Mouse (Mus musculus) R1 (cell line): ENCODE results near the gene Gm37240.

ENCODE experiments used
- DNase-seq: peaks from one replicate; pipeline ENCODE4 v3.0.0-alpha.2; 2018; ENCODE audit warnings: low read depth, low spot score

Gm37240 gene

DNA sequence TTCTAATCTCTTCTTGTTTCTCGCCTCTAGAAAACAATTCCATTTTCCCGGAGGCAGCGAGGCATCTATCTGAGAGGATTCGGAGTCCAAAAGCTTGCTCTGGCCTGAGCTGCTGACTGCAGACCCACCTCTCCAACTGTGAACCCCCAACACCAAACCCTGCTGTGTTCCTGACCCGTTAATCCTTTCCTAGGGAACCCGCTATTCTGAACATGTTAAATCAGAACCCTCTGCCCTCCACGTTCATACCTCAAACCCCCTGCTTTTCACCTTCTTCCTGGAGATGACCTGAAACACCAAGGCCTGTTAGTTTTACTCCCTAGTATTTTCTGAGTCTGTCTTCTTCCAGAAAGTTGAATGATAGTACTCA is 1271.5 kb downstream of the Gm37240 start:
- no peak for DNase-seq

DNA sequence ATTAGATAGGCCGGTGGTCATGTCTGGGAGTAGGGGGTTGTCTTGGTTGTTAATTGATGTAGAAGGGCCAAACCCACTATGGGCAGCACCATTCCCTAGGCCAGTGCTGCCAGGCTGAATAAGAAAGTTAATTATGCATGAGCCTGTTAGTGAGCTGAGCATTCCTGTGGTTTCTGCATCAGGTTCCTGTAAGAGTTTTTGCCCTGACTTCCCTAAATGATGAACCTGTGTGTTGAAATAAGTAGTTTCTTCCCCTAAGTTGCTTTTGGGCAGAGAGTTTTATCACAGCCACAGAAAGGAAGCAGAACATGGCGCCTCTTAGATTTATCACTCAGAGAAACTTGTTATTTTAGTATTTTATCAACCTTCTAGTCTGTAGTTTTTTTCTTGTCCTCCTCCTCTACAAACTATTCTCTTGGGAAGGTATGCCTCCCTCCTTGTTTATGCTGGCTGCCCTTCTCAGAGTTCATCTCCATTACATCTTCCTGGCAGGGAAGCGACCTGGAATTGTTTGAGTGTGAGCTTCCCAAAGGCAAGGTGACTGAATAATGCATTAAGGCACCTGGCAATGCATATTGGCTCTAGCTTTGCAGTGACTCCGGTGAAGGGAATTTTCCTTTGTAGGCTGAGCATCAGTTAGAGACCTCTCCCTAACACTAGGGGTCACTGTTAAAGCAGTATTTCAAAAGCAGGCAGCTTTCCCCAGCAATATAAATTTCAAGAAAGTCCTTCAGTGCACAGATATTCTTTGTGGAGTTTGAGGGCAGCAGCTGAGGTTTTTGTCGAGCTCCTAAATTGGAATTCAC is 1272.1 kb downstream of the Gm37240 start:
- DNase-seq: peak; percentile 68

DNA sequence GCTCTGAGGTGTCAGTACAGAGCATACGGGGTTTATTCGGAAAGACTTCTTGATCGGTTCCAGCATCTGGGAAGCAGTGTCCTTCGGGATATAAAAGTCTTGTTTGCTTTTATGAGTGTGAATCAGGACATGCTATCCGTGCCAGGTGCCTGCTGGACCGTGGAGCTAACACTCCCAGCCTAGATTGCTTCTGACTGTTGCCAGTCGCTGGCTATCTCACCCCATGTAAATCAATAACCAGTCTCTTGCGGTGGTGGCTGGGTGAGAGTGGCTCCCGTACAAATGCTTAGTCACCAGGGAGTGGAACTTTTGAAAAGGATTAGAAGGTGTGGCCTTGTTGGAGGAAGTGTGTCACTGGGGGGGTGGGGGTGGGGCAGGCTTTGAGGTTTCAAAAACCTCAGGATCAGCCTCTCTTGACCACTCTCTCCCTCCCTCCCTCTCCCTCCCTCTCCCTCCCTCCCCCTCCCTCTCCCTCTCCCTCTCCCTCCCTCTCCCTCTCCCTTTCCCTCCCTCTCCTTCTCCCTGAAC is 1277.1 kb downstream of the Gm37240 start:
- DNase-seq: peak; percentile 87

DNA sequence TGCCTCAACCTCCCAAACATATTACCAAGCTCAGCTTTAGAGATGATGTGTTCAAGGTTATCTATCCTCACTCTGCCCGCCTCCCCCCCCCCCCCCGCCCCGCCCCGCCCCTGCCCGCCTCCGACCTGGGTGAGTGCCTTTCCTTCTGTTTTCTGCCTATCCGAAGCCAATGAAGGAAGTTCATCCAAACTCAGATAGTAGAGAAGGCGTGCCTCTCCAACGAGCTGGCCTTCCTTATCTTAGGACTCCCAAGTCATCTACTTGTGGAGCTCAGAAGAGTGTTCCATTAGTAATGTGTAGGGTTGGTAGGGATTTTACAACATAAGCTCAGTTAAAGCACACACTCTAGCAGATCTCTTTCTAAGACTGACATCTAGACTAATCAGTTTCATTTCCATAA is 1284.1 kb downstream of the Gm37240 start:
- DNase-seq: no peak

DNA sequence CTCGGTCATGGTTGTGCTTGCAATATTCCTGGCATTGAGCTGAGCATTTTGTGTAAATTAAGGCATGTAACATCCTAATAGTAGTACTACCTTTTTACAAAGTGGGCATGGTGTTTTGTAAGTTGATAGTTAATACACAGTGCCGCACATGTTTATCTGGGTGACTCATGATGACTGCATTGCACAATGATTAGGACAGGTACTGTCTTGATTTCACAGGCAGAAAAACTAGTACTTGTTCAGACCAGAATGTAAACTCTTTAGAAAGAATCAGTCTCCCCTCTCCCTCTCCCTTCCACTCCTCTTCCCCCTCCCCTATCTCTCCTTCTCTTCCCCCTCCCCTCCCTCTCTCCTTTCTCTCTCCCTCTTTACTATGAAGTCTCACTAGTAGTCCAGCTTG is 1284.6 kb downstream of the Gm37240 start:
- DNase-seq: no peak

DNA sequence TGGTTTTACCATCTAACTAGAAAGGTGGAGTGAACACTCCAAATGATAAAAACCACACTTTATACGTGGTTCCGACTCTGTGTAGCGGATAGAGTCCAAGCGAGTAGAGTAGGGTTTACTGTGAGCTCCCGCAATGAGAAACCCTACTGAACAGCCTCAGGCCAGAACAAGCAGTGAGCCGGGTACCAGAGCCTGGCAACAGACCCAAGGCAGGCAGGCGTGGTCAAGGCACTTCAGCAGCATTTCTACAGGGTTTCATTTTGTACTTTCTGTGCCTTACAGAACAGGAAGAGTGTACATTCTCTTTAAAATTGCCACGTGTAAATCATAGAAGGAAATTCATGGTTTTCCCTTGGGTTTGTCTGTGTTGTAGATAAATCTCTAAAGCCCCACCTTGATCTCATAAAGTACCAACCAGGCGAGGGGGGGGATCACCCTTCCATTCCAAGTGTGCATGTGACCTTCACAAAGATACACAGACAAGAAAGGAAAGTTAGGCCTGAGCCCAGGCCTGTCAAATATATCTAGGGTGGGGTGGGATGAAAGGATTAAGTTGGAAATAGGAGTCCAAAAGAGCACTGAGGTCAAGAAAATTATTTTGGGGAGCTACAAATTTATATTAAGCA is 1285.3 kb downstream of the Gm37240 start:
- peak; percentile 50 for DNase-seq

DNA sequence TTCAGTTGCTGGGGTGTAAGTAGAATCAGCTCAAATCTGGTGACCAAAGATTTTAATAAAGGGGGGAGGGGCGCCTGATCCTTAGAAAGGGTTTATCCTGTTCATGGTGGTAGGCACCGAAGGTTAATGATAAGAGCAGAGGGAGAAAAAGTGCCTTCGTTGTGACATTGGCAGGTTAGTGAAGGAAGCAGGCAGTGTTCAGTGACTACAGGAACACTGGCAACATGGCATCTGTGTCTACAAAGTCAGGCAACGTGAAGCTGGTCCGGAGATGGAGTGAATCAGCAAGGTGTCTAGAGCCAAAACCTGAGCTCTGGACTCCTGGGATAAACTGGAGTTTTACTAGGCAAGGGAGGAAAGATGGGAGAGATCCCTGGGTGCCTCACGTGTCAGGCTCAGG is 1288.6 kb downstream of the Gm37240 start:
- DNase-seq: no peak

DNA sequence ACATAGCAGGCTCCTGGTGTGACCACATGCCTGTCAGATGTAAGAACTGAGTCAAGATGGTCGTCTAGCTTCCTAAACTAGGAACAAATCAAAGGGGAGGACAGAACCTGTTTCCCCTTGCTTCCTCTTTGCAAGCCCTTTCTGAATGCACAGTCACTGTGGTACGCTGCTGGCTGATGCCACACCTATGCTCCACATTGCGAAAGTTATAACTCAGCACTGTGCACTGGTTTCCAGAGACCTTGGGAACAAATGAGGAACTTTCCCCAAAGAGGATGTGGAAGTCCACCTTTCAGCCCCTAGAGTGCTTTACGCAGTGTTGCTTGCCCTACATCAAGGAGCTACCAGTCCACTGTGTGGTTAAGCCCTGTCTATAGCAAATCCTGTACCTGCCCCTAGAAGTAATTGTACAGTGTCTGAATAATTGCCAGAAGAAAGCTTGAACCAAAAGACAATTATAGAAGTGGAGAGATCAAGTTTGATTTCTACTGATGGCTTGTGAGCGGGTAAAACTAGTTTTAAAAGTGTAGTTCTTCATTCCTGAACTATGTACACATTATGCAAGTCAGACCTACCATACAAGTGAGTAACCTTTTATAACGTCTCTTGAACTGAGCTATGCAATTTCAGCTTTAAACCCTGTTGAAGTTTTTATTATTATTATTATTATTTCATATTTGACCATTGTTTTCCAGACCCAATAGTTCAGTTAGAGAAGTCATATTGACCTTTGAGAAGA is 1289.2 kb downstream of the Gm37240 start:
- DNase-seq: no peak

DNA sequence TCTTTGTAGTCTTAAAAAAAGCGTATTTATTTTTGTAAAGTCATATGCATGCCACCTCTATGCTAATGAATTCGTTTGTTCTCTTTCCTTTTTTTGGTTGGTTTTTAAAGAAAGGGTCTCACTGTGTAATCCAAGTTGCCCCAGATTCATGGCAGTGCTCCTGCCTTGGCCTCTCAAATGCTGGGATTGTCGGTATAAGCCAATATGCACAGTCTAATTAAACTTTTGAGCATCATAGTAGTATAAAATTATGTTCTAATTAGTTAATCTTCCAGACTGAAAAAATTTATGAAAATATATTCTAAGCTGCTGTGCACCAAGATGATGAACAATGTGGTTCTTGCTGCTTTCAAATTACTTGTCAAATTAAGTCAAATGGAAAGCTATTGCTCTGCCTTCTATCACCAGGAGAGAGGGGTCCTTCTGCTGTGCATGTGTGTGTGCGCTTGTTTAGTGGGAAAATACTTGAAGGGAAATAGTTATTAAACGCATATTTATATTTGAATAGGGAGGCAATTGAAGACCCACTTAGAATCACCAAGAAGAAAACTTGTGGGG is 1291.6 kb downstream of the Gm37240 start:
- no peak for DNase-seq

DNA sequence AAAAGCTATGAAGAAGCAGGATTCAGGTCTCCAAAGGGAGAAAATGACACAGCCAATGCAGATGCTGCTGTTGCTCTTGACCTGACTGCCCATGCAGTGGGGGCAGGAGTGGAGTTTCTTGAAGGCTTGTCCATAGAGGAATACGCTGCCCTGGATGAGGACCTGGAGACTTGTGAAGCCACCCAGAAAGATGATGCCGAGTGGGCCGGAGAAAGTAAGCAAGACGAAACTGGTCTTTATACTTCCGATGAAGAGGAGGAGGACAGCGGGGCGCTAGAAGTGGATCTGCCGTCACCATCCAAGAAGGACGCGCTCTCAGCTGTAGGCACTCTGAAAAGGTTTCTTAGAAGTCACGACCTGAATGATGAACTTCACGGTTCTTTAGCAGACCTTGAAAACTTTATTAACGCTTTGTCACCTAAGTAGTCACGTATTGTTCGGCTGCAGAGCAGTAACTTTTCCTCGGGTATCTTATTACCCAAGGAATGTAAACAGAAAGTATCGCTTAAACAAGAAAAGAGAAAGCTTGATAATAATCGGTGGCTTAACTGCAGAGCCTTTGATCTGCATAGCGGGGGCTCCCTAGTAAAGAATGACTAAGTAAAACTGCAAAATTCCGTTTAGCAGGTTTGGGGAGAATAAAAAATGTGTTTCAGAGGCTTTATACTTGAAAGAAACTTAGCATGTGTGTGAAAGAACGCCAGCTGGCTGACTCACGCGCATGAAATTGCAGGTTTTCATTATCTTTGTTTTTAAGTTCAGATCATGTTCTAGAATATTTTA is 1292.2 kb downstream of the Gm37240 start:
- peak; percentile 73 for DNase-seq

DNA sequence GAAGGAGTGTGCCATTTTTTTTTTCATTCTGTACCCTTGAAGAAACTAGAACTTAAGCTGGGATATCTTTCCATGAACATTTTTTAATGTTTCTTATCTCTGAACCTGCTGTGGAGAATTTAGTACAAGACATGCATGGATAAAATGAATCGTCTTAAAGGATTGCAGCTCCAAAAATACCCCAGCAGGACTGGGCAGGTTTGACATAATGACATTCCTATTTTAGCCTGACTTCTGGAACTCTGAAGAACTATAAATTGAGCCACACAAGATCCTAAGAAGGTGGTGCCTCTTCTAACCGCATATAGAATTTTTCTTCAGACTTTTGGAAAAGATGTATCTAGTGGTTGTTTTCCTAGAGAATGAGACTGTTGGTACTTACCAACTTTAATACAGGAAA is 1294.0 kb downstream of the Gm37240 start, which contains the start of gene Tigd4:
TSS of gene Tigd4 (plus strand) at position 301 of the 400 bp plus-strand sequence.
- no peak for DNase-seq

DNA sequence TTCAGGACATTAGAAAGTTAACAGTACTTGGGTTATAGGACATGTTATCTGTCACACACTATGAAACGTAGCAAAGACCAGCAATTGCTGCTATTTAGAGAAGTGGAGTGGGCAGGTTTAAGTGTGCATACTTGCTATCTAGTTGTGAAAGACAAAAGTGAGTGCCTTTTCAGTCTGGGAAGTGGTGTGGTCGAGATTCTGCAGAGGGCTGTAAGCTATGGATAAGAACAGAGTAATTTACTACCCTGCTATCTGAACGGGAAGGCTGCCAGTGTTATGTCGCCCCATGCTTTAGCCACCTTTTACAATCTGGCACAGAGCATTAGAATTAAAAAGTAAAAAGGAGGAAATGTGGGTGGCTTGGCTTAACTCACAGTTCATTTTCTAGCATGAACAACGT is 1300.6 kb downstream of the Gm37240 start:
- no peak for DNase-seq

DNA sequence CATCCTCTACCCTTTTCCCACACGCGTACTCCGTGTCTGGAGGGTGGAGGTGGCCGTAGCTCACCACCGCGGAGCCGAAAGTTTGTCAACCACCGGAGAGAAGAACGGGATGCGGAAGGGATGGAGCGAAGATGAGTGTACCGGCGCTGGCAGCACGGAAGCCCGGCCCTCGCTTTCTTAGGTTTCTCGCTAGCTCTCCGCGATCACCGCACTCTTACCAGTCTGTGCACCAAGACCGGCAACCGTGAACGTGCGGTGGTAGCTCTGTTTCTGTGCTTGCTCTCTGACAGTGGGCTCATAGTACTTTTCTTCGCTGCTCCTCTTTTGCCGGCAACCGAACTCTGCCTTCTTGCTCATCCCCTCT is 1304.4 kb downstream of the Gm37240 start:
- no peak for DNase-seq

DNA sequence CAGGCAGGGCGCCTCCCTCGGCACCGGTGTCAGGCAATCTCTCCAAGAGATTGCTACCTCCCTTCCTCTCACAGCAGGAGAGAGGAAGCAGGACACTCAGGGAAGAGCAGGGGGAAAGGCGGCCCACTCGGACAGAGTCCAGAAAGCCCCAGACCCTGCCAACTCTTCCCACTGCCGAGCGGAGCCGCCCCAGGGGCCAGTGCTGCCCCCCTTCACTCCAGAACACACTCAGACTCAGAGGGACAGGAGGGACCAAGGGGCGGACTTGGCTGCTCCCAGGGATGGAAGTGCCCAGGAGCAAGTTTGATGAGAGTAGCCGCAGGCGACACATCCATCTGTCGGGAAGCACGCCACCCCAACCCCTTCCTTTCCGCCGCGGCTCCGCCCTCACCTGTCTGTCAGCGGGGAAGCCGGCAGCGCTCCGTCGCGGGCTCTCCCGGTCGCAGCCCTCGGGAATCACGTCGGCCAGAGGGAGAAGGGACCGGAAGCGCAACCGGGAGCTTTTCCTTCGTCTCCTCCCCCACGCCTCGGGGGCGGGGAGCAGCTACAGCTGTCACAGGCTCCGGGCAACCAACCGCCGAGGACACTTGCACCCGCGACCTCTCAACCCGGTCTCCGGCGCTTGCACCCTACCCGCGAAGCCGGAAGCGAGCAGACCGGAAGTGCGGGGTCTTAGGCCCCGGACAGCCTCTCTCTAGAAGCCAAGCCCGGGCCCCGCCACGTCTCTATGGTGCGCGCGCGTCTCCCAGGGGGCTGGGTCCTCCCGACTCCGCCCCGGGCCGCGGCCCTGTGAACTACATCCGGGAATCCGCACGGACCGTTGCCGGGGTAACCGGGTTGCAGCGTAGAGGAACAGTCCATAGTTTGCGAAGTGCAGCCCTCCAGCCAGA is 1305.0 kb downstream of the Gm37240 start, which contains the start of gene Arfip1:
TSS of gene Arfip1 (minus strand) at position 603 of the 890 bp plus-strand sequence.
- peak; percentile 97 for DNase-seq

DNA sequence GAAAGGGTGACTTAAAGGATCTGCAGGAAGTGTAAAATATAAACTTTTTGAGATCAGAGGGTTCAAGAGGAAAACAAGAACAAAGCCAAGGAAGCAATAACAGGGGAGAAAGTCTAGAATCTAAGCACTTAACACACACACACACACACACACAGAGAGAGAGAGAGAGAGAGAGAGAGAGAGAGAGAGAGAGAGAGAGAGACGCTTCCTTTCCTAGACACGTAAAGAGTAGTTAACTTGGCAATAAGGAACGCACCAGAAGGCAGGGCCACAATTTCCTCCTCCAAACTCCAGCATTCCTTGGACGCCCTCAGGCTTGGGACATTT is 1305.7 kb downstream of the Gm37240 start:
- DNase-seq: no peak

DNA sequence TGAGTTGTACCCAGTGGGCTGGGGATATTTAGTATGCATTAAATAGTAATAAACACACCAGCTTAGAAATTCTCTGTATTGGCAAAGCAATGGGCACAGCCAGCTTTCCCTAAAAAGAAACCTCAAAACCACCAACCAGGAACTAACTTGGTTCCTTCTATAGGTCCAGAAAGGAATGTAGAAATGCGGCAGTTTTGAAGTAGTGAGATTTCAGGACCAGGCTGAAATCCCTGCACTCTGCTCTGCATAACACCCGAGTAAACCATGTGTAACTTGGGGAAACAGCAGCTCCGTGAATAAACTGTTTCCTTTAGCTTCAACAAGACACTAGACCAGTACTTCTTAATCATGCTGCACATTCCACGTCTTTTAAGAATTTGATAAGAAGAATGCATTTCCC is 1306.6 kb downstream of the Gm37240 start:
- no peak for DNase-seq

DNA sequence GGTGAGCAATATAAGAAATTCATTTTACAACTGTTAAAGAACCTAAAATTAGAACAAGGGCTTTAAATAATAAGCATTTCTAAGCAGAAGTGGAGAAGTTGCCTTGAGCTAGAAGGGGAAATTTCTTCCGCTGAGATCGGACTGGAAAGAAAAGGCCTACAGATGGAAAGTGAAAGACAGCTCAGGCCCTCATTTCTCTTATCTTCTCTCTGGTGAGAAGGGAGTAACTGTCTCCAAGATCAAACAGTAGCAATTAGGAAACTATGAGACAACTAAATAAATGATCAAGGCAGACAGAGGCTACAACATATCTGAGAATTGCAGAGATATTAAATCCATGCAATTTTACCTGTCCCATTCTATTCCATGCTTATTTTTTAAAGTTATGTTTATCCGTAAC is 1316.8 kb downstream of the Gm37240 start:
- no peak for DNase-seq

DNA sequence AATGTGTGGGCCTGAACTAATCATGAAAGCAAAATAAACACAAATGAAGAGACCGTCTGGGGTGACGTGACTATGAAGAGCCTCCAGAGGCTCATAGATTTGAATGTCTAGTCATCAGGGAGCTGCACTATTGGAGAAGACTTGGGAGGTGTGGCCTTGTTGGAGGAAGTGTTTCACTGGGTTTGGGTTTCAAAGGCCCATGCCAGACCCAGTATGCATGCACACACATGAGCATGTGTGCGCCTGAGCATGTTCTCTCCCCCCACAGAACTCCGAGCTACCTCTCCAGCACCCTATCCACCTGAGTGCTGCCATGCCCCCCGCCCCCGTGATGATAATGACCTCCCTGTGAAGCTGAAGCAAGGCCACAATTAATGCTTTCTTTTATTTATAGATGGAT is 1317.7 kb downstream of the Gm37240 start:
- no peak for DNase-seq

DNA sequence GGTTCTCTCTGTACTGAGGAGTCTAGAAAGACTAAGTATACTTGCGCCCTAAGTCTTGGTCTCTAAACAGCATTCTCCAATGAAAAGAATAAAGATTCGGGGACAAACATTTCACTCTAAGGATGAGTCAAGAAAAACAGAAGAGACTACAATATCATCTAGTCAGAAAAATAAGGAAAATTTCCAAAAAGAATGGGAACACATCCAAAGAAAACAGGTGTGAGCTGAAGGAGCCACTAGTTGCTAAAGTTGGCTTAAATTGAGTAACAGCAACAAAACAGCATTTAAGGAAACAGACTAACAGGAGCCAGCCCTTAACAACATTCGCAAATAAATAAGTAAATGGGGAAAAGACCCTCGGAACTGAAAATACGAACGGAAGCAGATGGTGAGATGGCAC is 1318.8 kb downstream of the Gm37240 start:
- DNase-seq: no peak

DNA sequence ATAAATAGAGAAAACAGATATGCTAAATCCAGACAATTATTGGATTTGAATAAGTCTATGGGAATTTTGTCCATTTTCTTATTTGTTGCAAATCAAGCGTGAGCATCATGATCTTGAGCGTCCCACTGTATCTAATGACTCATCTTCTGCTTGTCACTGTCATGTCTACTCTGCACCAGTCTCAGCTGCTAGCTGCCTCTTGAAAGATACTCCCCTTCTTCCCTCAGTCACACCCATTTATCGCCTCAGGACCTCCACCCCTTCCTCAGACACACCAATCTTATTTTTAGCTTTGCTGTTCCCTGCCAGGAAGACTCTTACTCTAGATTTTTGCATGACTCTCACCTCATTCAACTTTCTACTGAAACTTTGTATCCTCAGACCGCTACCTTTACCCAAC is 1323.9 kb downstream of the Gm37240 start:
- no peak for DNase-seq
